ENCODE assay signal across 11 mouse cellular contexts in genomic region chr6:127064815-127065214, GRCm38 (mm10). TPM values are rescaled to one million over a fixed set of nuclear protein-coding genes. Genes with fewer than 3 reads are reported as not detected.
DNase-seq lines count a peak whose midpoint lies in the region; ATAC-seq and TF ChIP-seq lines count a peak whose summit lies in the region.
"Had no signal": no experiment of that assay in that cellular context is flagged by ENCODE, and none has a peak within 500 bp of the region (broad histone marks: within the 10 kb centered on the region; RNA-seq: fewer than 3 reads in every experiment).

No protein-coding gene starts in this region.

- H3K9me3 ChIP-seq in lung, postnatal 0 days (ENCODE audit: low read length): no peaks in the 10 kb centered on the region
- H3K9me3 ChIP-seq in limb, embryonic 13.5 days: no peaks in the 10 kb centered on the region
- H3K9me3 ChIP-seq in neural tube, embryonic 15.5 days (replicated peaks): no peaks in the 10 kb centered on the region

- no peak overlapping the region for H3K9ac ChIP-seq in lung, postnatal 0 days (replicated peaks; ENCODE audit: low read depth)
- no peak overlapping the region for H3K9ac ChIP-seq in limb, embryonic 13.5 days
- no peak overlapping the region for H3K9ac ChIP-seq in neural tube, embryonic 15.5 days (replicated peaks)

- peak overlapping the region; percentile 9; the same call in 1 of the 2 replicates for H3K4me2 ChIP-seq in lung, postnatal 0 days (replicated peaks; ENCODE audit: low read depth, low read length)
- H3K4me2 ChIP-seq in limb, embryonic 13.5 days (replicated peaks): peak overlapping the region; percentile 46
- peak overlapping the region; percentile 31 for H3K4me2 ChIP-seq in neural tube, embryonic 15.5 days

- H3K36me3 ChIP-seq in lung, postnatal 0 days (ENCODE audit: insufficient read depth, low read length): no peaks in the 10 kb centered on the region
- H3K36me3 ChIP-seq in limb, embryonic 13.5 days: no peaks in the 10 kb centered on the region
- H3K36me3 ChIP-seq in neural tube, embryonic 15.5 days: no peaks in the 10 kb centered on the region

- DNase-seq in adrenal gland, postnatal 14 days: peak; percentile 8
- DNase-seq in adrenal gland, adult 8-10 months: no peak
- DNase-seq in lung, postnatal 0 days (ENCODE audit: low spot score): no peak
- DNase-seq in lung, postnatal 10 days: no peak
- no peak for DNase-seq in cerebellum, postnatal 4 days (ENCODE audit: low spot score in 2 of 2)
- no peak for DNase-seq in left cerebral cortex, adult 2 months (ENCODE audit: extremely low spot score in 1 of 2, low spot score in 2 of 2)
- DNase-seq: thymus, adult 18-20 months had no signal

- ATAC-seq in lung, postnatal 0 days: no peak
- no peak for ATAC-seq in limb, embryonic 13.5 days (ENCODE audit: low FRiP score, low read depth)
- ATAC-seq in neural tube, embryonic 15.5 days (ENCODE audit: low FRiP score): no peak

- intact Hi-C loops in left cerebral cortex, adult 2 months (cut with DNase I): no loop called here

- 4% methylated on average over 14 of the region's 14 CpGs for WGBS in lung, postnatal 0 days
- 8% methylated on average over 14 of the region's 14 CpGs for WGBS in limb, embryonic 13.5 days
- WGBS in neural tube, embryonic 15.5 days: 10% methylated on average over 14 of the region's 14 CpGs

- H3K4me1 ChIP-seq in lung, postnatal 0 days (ENCODE audit: insufficient read depth, low read depth, low read length): no peaks in the 10 kb centered on the region
- peaks cover 5% of the 10 kb centered on the region for H3K4me1 ChIP-seq in limb, embryonic 13.5 days
- H3K4me1 ChIP-seq in neural tube, embryonic 15.5 days: peaks cover 4% of the 10 kb centered on the region; the same call in 1 of the 2 replicates

- no peaks in the 10 kb centered on the region for H3K27me3 ChIP-seq in lung, postnatal 0 days (replicated peaks; ENCODE audit: insufficient read depth, low read length)
- H3K27me3 ChIP-seq in limb, embryonic 13.5 days: peaks cover 17% of the 10 kb centered on the region
- H3K27me3 ChIP-seq in neural tube, embryonic 15.5 days (replicated peaks): no peaks in the 10 kb centered on the region

- H3K4me3 ChIP-seq in lung, postnatal 0 days (ENCODE audit: low read depth, low read length): no peak overlapping the region
- no peak overlapping the region; the same call in 1 of the 2 replicates for H3K4me3 ChIP-seq in limb, embryonic 13.5 days
- H3K4me3 ChIP-seq in neural tube, embryonic 15.5 days (replicated peaks): no peak overlapping the region
- no peak overlapping the region for H3K4me3 ChIP-seq in left cerebral cortex, adult 2 months

- TF ChIP-seq CTCF in lung, postnatal 0 days (IDR thresholded peaks at IDR 0.05): no peak
- TF ChIP-seq CTCF in left cerebral cortex, adult 2 months (IDR thresholded peaks at IDR 0.05): no peak

- no peak overlapping the region for H3K27ac ChIP-seq in lung, postnatal 0 days (ENCODE audit: low read length)
- H3K27ac ChIP-seq in limb, embryonic 13.5 days: no peak overlapping the region
- no peak overlapping the region for H3K27ac ChIP-seq in neural tube, embryonic 15.5 days (replicated peaks)
- no peak overlapping the region for H3K27ac ChIP-seq in left cerebral cortex, adult 2 months

- no peak for TF ChIP-seq EP300 in lung, postnatal 0 days (IDR thresholded peaks at IDR 0.05)

RNA-seq across cellular contexts. Expression of gene Fgf23, which starts 7.9 kb away (rescaled TPM):
- not detected in 2 replicates for total RNA-seq in adrenal gland, postnatal 14 days (2021)
- not detected for total RNA-seq in adrenal gland, adult 8-10 months (2022)
- not detected in 2 replicates for polyA plus RNA-seq in lung, postnatal 0 days (2015; fragmentation: Nextera tagmentation; extraction: Ambion mirVana)
- polyA plus RNA-seq in limb, embryonic 13.5 days (2015; fragmentation: Nextera tagmentation; extraction: Ambion mirVana): 0.17 TPM in 1 of 2 replicates, not detected in the other
- polyA plus RNA-seq in neural tube, embryonic 15.5 days (2015; fragmentation: Nextera tagmentation; extraction: Ambion mirVana): 0.13 TPM in 1 of 2 replicates, not detected in the other
- total RNA-seq in left cerebral cortex, adult 2 months (2021): under 1 TPM; 0.44 to 0.68 TPM
- total RNA-seq: neutrophil, adult 5-6 weeks had no signal

RNA-seq across cellular contexts. Expression of gene Tigar, which starts 44.5 kb away (rescaled TPM):
- 15.4 and 18.3 TPM in 2 replicates for total RNA-seq in adrenal gland, postnatal 14 days (2021)
- total RNA-seq in adrenal gland, adult 8-10 months (2022): 10 to 100 TPM; 17.6 to 25.7 (median 22.0) TPM
- polyA plus RNA-seq in lung, postnatal 0 days (2015; fragmentation: Nextera tagmentation; extraction: Ambion mirVana): 1.9 and 2.1 TPM in 2 replicates
- polyA plus RNA-seq in limb, embryonic 13.5 days (2015; fragmentation: Nextera tagmentation; extraction: Ambion mirVana): 3.1 and 3.6 TPM in 2 replicates
- polyA plus RNA-seq in neural tube, embryonic 15.5 days (2015; fragmentation: Nextera tagmentation; extraction: Ambion mirVana): 6.3 and 7.3 TPM in 2 replicates
- total RNA-seq in left cerebral cortex, adult 2 months (2021): 10 to 100 TPM; 22.3 to 22.7 TPM

RNA-seq across cellular contexts. Expression of gene Fgf6, which starts 49.4 kb away (rescaled TPM):
- not detected in 2 replicates for total RNA-seq in adrenal gland, postnatal 14 days (2021)
- total RNA-seq in adrenal gland, adult 8-10 months (2022): not detected
- polyA plus RNA-seq in lung, postnatal 0 days (2015; fragmentation: Nextera tagmentation; extraction: Ambion mirVana): not detected in 2 replicates
- polyA plus RNA-seq in limb, embryonic 13.5 days (2015; fragmentation: Nextera tagmentation; extraction: Ambion mirVana): 1.4 and 1.5 TPM in 2 replicates
- polyA plus RNA-seq in neural tube, embryonic 15.5 days (2015; fragmentation: Nextera tagmentation; extraction: Ambion mirVana): 0.05 and 0.10 TPM in 2 replicates
- total RNA-seq in left cerebral cortex, adult 2 months (2021): not detected
- total RNA-seq: left cerebral cortex, adult 18-20 months; neutrophil, adult 5-6 weeks had no signal
